Comparison of ENCODE assay signal across 8 mouse cellular contexts in genomic region chr9:35117384-35118295, GRCm38 (mm10). TPM values are rescaled to one million over a fixed set of nuclear protein-coding genes. Genes with fewer than 3 reads are reported as not detected.
DNase-seq lines count a peak whose midpoint lies in the region; ATAC-seq and TF ChIP-seq lines count a peak whose summit lies in the region.

No protein-coding gene starts in this region.

- peak overlapping the region; percentile 92 for H3K4me3 ChIP-seq in cerebellum, adult 2 months (replicated peaks; ENCODE audit: insufficient read depth, low read depth, low read length)
- peak overlapping the region; percentile 91 for H3K4me3 ChIP-seq in gastrocnemius, adult 2 months
- peak overlapping the region; percentile 88 to 98 for H3K4me3 ChIP-seq in liver, embryonic 14.5 days (ENCODE audit: insufficient read depth in 1 of 2, low read depth in 2 of 2, low read length in 2 of 2)

- no peaks in the 10 kb centered on the region for H3K27me3 ChIP-seq in cerebellum, adult 2 months (ENCODE audit: control insufficient read depth, insufficient read depth, low read length)
- H3K27me3 ChIP-seq in liver, embryonic 14.5 days (ENCODE audit: control insufficient read depth, insufficient read depth, low read length) = no peaks in the 10 kb centered on the region

- 61% methylated on average over 15 of the region's 15 CpGs for WGBS in cerebellum, adult 2 months
- 8% methylated on average over 15 of the region's 15 CpGs for WGBS in liver, embryonic 14.5 days (ENCODE audit: insufficient replicate concordance)

- intact Hi-C loops in gastrocnemius, adult 2 months (cut with DNase I) = loop anchor here (5.0 kb wide), 3 partner anchors 45 to 150 kb away; partner anchors contain the start of genes Fam118b and Rpusd4

- H3K36me3 ChIP-seq in liver, embryonic 14.5 days (replicated peaks; ENCODE audit: control insufficient read depth, insufficient read depth, low read depth) = peaks cover 15% of the 10 kb centered on the region

- H3K4me1 ChIP-seq in cerebellum, adult 2 months (ENCODE audit: control insufficient read depth, insufficient read depth, low read length) = no peaks in the 10 kb centered on the region; the same call in 1 of the 2 replicates
- H3K4me1 ChIP-seq in liver, embryonic 14.5 days (replicated peaks; ENCODE audit: control insufficient read depth in 2 of 2, insufficient read depth in 2 of 2, low read length in 1 of 2) = peaks cover 66 to 67% of the 10 kb centered on the region in 2 experiments

- H3K27ac ChIP-seq in cerebellum, adult 2 months (ENCODE audit: insufficient read depth, low read length) = peak overlapping the region; percentile 57
- H3K27ac ChIP-seq in gastrocnemius, adult 2 months = peak overlapping the region; percentile 93
- H3K27ac ChIP-seq in liver, embryonic 14.5 days = peak overlapping the region; percentile 94

- peak; percentile 5; the same call in 1 of the 2 replicates for TF ChIP-seq EP300 in liver, embryonic 14.5 days (IDR thresholded peaks at IDR 0.05; ENCODE audit: low read depth)

- ATAC-seq in liver, embryonic 14.5 days (ENCODE audit: insufficient read depth) = 0 out of 2 replicates have a peak, but pooled peaks have one; percentile 12

- no peak for TF ChIP-seq POLR2A in cerebellum, adult 2 months (IDR thresholded peaks at IDR 0.05; ENCODE audit: borderline replicate concordance, insufficient read depth, low read length)

- H3K9me3 ChIP-seq in liver, embryonic 14.5 days (ENCODE audit: control insufficient read depth, low read length) = no peaks in the 10 kb centered on the region

- H3K4me2 ChIP-seq in liver, embryonic 14.5 days (ENCODE audit: low read depth) = peak overlapping the region; percentile 100

- peak overlapping the region; percentile 98 for H3K9ac ChIP-seq in liver, embryonic 14.5 days (replicated peaks)

- no peak for TF ChIP-seq CTCF in cerebellum, adult 2 months (IDR thresholded peaks at IDR 0.05; ENCODE audit: borderline replicate concordance, insufficient read depth, low read depth, low read length)
- no peak for TF ChIP-seq CTCF in gastrocnemius, adult 2 months (IDR thresholded peaks at IDR 0.05)
- no peak for TF ChIP-seq CTCF in liver, embryonic 14.5 days (IDR thresholded peaks at IDR 0.05; ENCODE audit: low read depth)

- DNase-seq in cerebellum, adult 2 months = peak in 1 of 2 experiments; percentile 43
- DNase-seq in cerebellum, postnatal 25 days = no peak
- peak; percentile 28 for DNase-seq in brain, adult 2 months (ENCODE audit: low read depth, low spot score)
- DNase-seq in gastrocnemius, adult 2 months = peak; percentile 43
- DNase-seq in induced T-regulatory cell, adult 2 months (ENCODE audit: low read depth) = peak; percentile 79
- DNase-seq in liver, embryonic 14.5 days (ENCODE audit: low read depth in 3 of 3, low spot score in 3 of 3) = peak in 1 of 3 experiments; percentile 52
- peak; percentile 68 for DNase-seq in naive thymus-derived CD4-positive, alpha-beta T cell, adult 2 months (ENCODE audit: low read depth)
- no peak for DNase-seq in layer of hippocampus, postnatal 25 days (ENCODE audit: extremely low spot score in 1 of 2, low spot score in 1 of 2)

RNA-seq across cellular contexts. Expression of gene St3gal4, which starts 1.4 kb away (rescaled TPM):
- 12.7 and 14.5 TPM in 2 replicates for polyA plus RNA-seq in cerebellum, adult 2 months (2012; rRNA removed)
- 1 to 10 TPM; 4.2 to 4.3 TPM for total RNA-seq in gastrocnemius, adult 2 months (2021)
- polyA plus RNA-seq in liver, embryonic 14.5 days (2012; rRNA removed) = 4.6 and 6.0 TPM in 2 replicates
- polyA plus RNA-seq in liver, embryonic 14.5 days (2014; fragmentation: Nextera tagmentation; extraction: Ambion mirVana) = 17.8 and 19.2 TPM in 2 replicates
- total RNA-seq in layer of hippocampus, postnatal 25 days (2021) = 10 to 100 TPM; 23.9 to 24.5 TPM

RNA-seq across cellular contexts. Expression of gene Dcps, which starts 58.2 kb away (rescaled TPM):
- 30.2 and 32.2 TPM in 2 replicates for polyA plus RNA-seq in cerebellum, adult 2 months (2012; rRNA removed)
- 1 to 10 TPM; 7.7 to 8.4 TPM for total RNA-seq in gastrocnemius, adult 2 months (2021)
- polyA plus RNA-seq in liver, embryonic 14.5 days (2012; rRNA removed) = 36.5 and 38.6 TPM in 2 replicates
- 48.0 and 50.4 TPM in 2 replicates for polyA plus RNA-seq in liver, embryonic 14.5 days (2014; fragmentation: Nextera tagmentation; extraction: Ambion mirVana)
- total RNA-seq in layer of hippocampus, postnatal 25 days (2021) = 10 to 100 TPM; 19.2 to 21.5 TPM

Comparison
In these comparisons a context has a peak if more than half of its experiments do, and no peak if none do; other contexts are left out.
1. DNase-seq: peak in brain, adult 2 months (single experiment), gastrocnemius, adult 2 months (single experiment), induced T-regulatory cell, adult 2 months (single experiment) and naive thymus-derived CD4-positive, alpha-beta T cell, adult 2 months (single experiment); none in cerebellum, postnatal 25 days (0 of 2) and layer of hippocampus, postnatal 25 days (0 of 2).
2. RNA of gene St3gal4, which starts 1.4 kb away (total RNA-seq): 23.9 to 24.5 TPM in layer of hippocampus, postnatal 25 days; 4.2 to 4.3 TPM in gastrocnemius, adult 2 months; every median in the first group is over 4 times any median in the second.
3. Peak in every context shown above with its lines, with median percentiles within 50 percentile points of each other: H3K27ac ChIP-seq and H3K4me3 ChIP-seq.